Mouse (Mus musculus): ENCODE measurements around the gene Pnp.
A peak's percentile ranks its signal among the peaks of the same experiment; 100 is the strongest.
"Not testable (repeated sequence)": the region's sequence is repeated elsewhere in the genome, so short reads cannot be mapped to it uniquely, and the experiment has no call there.

The Pnp gene

GRCm38 (mm10) chr14:50930377-50930753 is 517 bp upstream of the Pnp start:
- no peak for DNase-seq (ENCODE audit: low read depth, low spot score)

- no peak for DNase-seq (ENCODE audit: low read depth, low spot score)
These were observed 675 bp downstream of the Pnp start for GRCm38 (mm10) chr14:50931493-50932020.

- no peak for DNase-seq (ENCODE audit: low read depth, low spot score)
These were observed 5.8 kb downstream of the Pnp start for GRCm38 (mm10) chr14:50936649-50937048.

- DNase-seq (ENCODE audit: low read depth, low spot score), result no peak
These were observed 7.4 kb downstream of the Pnp start for GRCm38 (mm10) chr14:50938119-50938908.

- no peak for DNase-seq (ENCODE audit: low read depth, low spot score)
These were observed 8.1 kb downstream of the Pnp start for GRCm38 (mm10) chr14:50938940-50939339.

- peak; percentile 92 for DNase-seq (ENCODE audit: low read depth, low spot score)
These were observed 13.2 kb downstream of the Pnp start, which contains the start of gene Gm49342 for GRCm38 (mm10) chr14:50943932-50944667. Gene Gm49342, plus strand, starts transcription at chr14:50944517.

GRCm38 (mm10) chr14:50944668-50945033 is 13.8 kb downstream of the Pnp start:
- not testable (repeated sequence) for DNase-seq (ENCODE audit: low read depth, low spot score)

- DNase-seq (ENCODE audit: low read depth, low spot score), result not testable (repeated sequence)
These were observed 14.2 kb downstream of the Pnp start for GRCm38 (mm10) chr14:50945081-50945480.

GRCm38 (mm10) chr14:50945526-50945925 is 14.6 kb downstream of the Pnp start:
- DNase-seq (ENCODE audit: low read depth, low spot score), result not testable (repeated sequence)

GRCm38 (mm10) chr14:50955487-50955886 is 24.6 kb downstream of the Pnp start:
- DNase-seq (ENCODE audit: low read depth, low spot score), result no peak

GRCm38 (mm10) chr14:50955942-50956508 is 25.1 kb downstream of the Pnp start, which contains the start of gene Pnp2:
Gene Pnp2, plus strand, starts transcription at chr14:50955992.
- DNase-seq (ENCODE audit: low read depth, low spot score), result not testable (repeated sequence)

- not testable (repeated sequence) for DNase-seq (ENCODE audit: low read depth, low spot score)
These were observed 25.8 kb downstream of the Pnp start for GRCm38 (mm10) chr14:50956724-50957123.

- DNase-seq (ENCODE audit: low read depth, low spot score), result not testable (repeated sequence)
These were observed 26.3 kb downstream of the Pnp start for GRCm38 (mm10) chr14:50957146-50957545.

GRCm38 (mm10) chr14:50958289-50958995 is 27.6 kb downstream of the Pnp start:
- not testable (repeated sequence) for DNase-seq (ENCODE audit: low read depth, low spot score)

- no peak for DNase-seq (ENCODE audit: low read depth, low spot score)
These were observed 37.5 kb downstream of the Pnp start for GRCm38 (mm10) chr14:50968216-50968980.

- no peak for DNase-seq (ENCODE audit: low read depth, low spot score)
These were observed 38.2 kb downstream of the Pnp start for GRCm38 (mm10) chr14:50969041-50969440.

GRCm38 (mm10) chr14:50969558-50970544 is 39.0 kb downstream of the Pnp start:
- peak; percentile 30 for DNase-seq (ENCODE audit: low read depth, low spot score)

- no peak for DNase-seq (ENCODE audit: low read depth, low spot score)
These were observed 39.9 kb downstream of the Pnp start for GRCm38 (mm10) chr14:50970822-50971221.

GRCm38 (mm10) chr14:50973054-50973453 is 42.2 kb downstream of the Pnp start:
- DNase-seq (ENCODE audit: low read depth, low spot score), result not testable (repeated sequence)

All from mesoderm, embryonic 11.5 days (tissue).